Comparison of ENCODE assay signal across 8 mouse cellular contexts in the genomic region with DNA sequence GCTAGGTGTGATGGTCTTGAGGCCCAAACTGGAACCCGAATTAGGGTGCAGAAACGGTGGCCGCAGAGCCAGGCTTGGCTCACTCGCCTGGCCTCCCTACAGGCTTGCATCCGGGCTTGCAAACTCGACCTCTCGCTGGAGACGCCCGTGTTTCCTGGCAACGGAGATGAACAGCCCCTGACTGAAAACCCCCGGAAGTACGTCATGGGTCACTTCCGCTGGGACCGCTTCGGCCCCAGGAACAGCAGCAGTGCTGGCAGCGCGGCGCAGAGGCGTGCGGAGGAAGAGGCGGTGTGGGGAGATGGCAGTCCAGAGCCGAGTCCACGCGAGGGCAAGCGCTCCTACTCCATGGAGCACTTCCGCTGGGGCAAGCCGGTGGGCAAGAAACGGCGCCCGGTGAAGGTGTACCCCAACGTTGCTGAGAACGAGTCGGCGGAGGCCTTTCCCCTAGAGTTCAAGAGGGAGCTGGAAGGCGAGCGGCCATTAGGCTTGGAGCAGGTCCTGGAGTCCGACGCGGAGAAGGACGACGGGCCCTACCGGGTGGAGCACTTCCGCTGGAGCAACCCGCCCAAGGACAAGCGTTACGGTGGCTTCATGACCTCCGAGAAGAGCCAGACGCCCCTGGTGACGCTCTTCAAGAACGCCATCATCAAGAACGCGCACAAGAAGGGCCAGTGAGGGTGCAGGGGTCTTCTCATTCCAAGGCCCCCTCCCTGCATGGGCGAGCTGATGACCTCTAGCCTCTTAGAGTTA. TPM values are rescaled to one million over a fixed set of nuclear protein-coding genes. Genes with fewer than 3 reads are reported as not detected.
DNase-seq lines count a peak whose midpoint lies in the region; ATAC-seq and TF ChIP-seq lines count a peak whose summit lies in the region.

No protein-coding gene starts in this region.

- H3K4me3 ChIP-seq in erythroblast, embryonic 14.5 days (replicated peaks), result peak overlapping the region; percentile 62
- peak overlapping the region; percentile 73 for H3K4me3 ChIP-seq in forebrain, embryonic 10.5 days
- H3K4me3 ChIP-seq in heart, embryonic 14.5 days (ENCODE audit: control insufficient read depth in 1 of 2, insufficient read depth in 1 of 2, low read depth in 1 of 2, low read length in 2 of 2), result peak overlapping the region; percentile 55 to 74
- peak overlapping the region; percentile 52 for H3K4me3 ChIP-seq in kidney, postnatal 0 days (replicated peaks; ENCODE audit: low read depth, low read length)
- H3K4me3 ChIP-seq in liver, adult 2 months (ENCODE audit: insufficient read depth, low read depth, low read length), result peak overlapping the region; percentile 72

- H3K79me2 ChIP-seq in liver, adult 2 months (ENCODE audit: control insufficient read depth, insufficient read depth, low read length), result no peaks in the 10 kb centered on the region

- H3K36me3 ChIP-seq in erythroblast, embryonic 14.5 days (ENCODE audit: control insufficient read depth), result no peaks in the 10 kb centered on the region
- no peaks in the 10 kb centered on the region for H3K36me3 ChIP-seq in forebrain, embryonic 10.5 days (replicated peaks)
- peaks cover 6% of the 10 kb centered on the region; the same call in 1 of the 2 replicates for H3K36me3 ChIP-seq in heart, embryonic 14.5 days (ENCODE audit: control insufficient read depth, insufficient read depth, low read length)
- no peaks in the 10 kb centered on the region for H3K36me3 ChIP-seq in kidney, postnatal 0 days (ENCODE audit: insufficient read depth, low read length)
- H3K36me3 ChIP-seq in liver, adult 2 months (ENCODE audit: control insufficient read depth, insufficient read depth, low read length), result no peaks in the 10 kb centered on the region

- peak; percentile 93 for DNase-seq in forebrain, embryonic 10.5 days (ENCODE audit: extremely low spot score, low spot score)
- DNase-seq in kidney, postnatal 0 days (ENCODE audit: low spot score), result peak; percentile 94
- peak; percentile 53 for DNase-seq in liver, adult 2 months (ENCODE audit: extremely low read depth, low read depth, low spot score)
- peak; percentile 50 to 60 for DNase-seq in monocyte, adult 2 months (ENCODE audit: low read depth in 1 of 2, low spot score in 2 of 2)
- DNase-seq in spleen, postnatal 14 days (ENCODE audit: low spot score in 2 of 2), result peak; percentile 46 to 66

- H3K4me2 ChIP-seq in heart, embryonic 14.5 days (ENCODE audit: low read length), result peak overlapping the region; percentile 79
- H3K4me2 ChIP-seq in kidney, postnatal 0 days (ENCODE audit: low read length), result peak overlapping the region; percentile 88

- H3K27ac ChIP-seq in forebrain, embryonic 10.5 days, result peak overlapping the region; percentile 93
- peak overlapping the region; percentile 85 to 91 for H3K27ac ChIP-seq in heart, embryonic 14.5 days (replicated peaks in 1 of 2; ENCODE audit: control insufficient read depth in 1 of 2, insufficient read depth in 1 of 2, low read depth in 2 of 2, low read length in 2 of 2)
- peak overlapping the region; percentile 83 for H3K27ac ChIP-seq in kidney, postnatal 0 days
- H3K27ac ChIP-seq in liver, adult 2 months (replicated peaks; ENCODE audit: insufficient read depth, low read depth, low read length), result peak overlapping the region; percentile 45

- H3K27me3 ChIP-seq in erythroblast, embryonic 14.5 days (ENCODE audit: control insufficient read depth), result peaks cover 7% of the 10 kb centered on the region
- H3K27me3 ChIP-seq in forebrain, embryonic 10.5 days (ENCODE audit: poor library complexity, severe bottlenecking), result peaks cover 16% of the 10 kb centered on the region
- peaks cover 11% of the 10 kb centered on the region for H3K27me3 ChIP-seq in heart, embryonic 14.5 days (ENCODE audit: control insufficient read depth, insufficient read depth, low read length)
- H3K27me3 ChIP-seq in kidney, postnatal 0 days (ENCODE audit: insufficient read depth, low read length), result 0 out of 2 replicates have a peak, but pooled peaks cover under 1% of the 10 kb centered on the region
- H3K27me3 ChIP-seq in liver, adult 2 months (ENCODE audit: control insufficient read depth, insufficient read depth, low read length), result no peaks in the 10 kb centered on the region

- ATAC-seq in erythroblast, adult 5-6 weeks (replicated peaks; ENCODE audit: low FRiP score, poor library complexity, severe bottlenecking), result no peak
- peak; percentile 80 for ATAC-seq in heart, embryonic 14.5 days (ENCODE audit: insufficient number of reproducible peaks, insufficient read depth, low FRiP score, low read depth)
- peak; percentile 91 for ATAC-seq in kidney, postnatal 0 days (replicated peaks; ENCODE audit: low FRiP score, low read depth)

- no peaks in the 10 kb centered on the region for H3K9me3 ChIP-seq in erythroblast, embryonic 14.5 days (ENCODE audit: control insufficient read depth, low read length)
- no peaks in the 10 kb centered on the region for H3K9me3 ChIP-seq in forebrain, embryonic 10.5 days
- no peaks in the 10 kb centered on the region for H3K9me3 ChIP-seq in heart, embryonic 14.5 days (ENCODE audit: control insufficient read depth, low read length)
- H3K9me3 ChIP-seq in kidney, postnatal 0 days (replicated peaks; ENCODE audit: low read length), result no peaks in the 10 kb centered on the region

- H3K4me1 ChIP-seq in erythroblast, embryonic 14.5 days (ENCODE audit: control insufficient read depth), result peaks cover 9% of the 10 kb centered on the region
- peaks cover 18% of the 10 kb centered on the region for H3K4me1 ChIP-seq in forebrain, embryonic 10.5 days
- H3K4me1 ChIP-seq in heart, embryonic 14.5 days (ENCODE audit: control insufficient read depth in 2 of 2, insufficient read depth in 2 of 2, low read length in 2 of 2), result peaks cover 5% of the 10 kb centered on the region in 2 experiments; a peak in 2 of 4 replicates
- H3K4me1 ChIP-seq in kidney, postnatal 0 days (replicated peaks; ENCODE audit: insufficient read depth, low read length), result peaks cover 5% of the 10 kb centered on the region; the same call in 1 of the 2 replicates
- peaks cover 2% of the 10 kb centered on the region; the same call in 1 of the 2 replicates for H3K4me1 ChIP-seq in liver, adult 2 months (ENCODE audit: control insufficient read depth, insufficient read depth, low read length)

- no peak for TF ChIP-seq CTCF in kidney, postnatal 0 days (IDR thresholded peaks at IDR 0.05; ENCODE audit: low read depth)
- TF ChIP-seq CTCF in liver, adult 2 months (IDR thresholded peaks at IDR 0.05; ENCODE audit: low read depth, low read length), result no peak

- peak overlapping the region; percentile 78 for H3K9ac ChIP-seq in heart, embryonic 14.5 days (ENCODE audit: low read length)
- peak overlapping the region; percentile 64 for H3K9ac ChIP-seq in kidney, postnatal 0 days (ENCODE audit: low read depth, low read length)
- H3K9ac ChIP-seq in liver, adult 2 months (ENCODE audit: low read depth, low read length), result peak overlapping the region; percentile 72

- TF ChIP-seq POLR2A in liver, adult 2 months (IDR thresholded peaks at IDR 0.05; ENCODE audit: extremely low read depth, insufficient read depth, low read length), result peak; percentile 72; the same call in 1 of the 2 replicates

- 3% methylated on average over 53 of the region's 53 CpGs for WGBS in forebrain, embryonic 10.5 days
- WGBS in heart, embryonic 14.5 days, result 2% methylated on average over 52 of the region's 53 CpGs
- 2% methylated on average over 53 of the region's 53 CpGs for WGBS in kidney, postnatal 0 days
- 6% methylated on average over 53 of the region's 53 CpGs for WGBS in liver, adult 2 months

RNA-seq across cellular contexts. Expression of gene Pomc, which starts 5.2 kb away (rescaled TPM):
- not detected in 2 replicates for polyA plus RNA-seq in erythroblast, embryonic 14.5 days (2012)
- not detected in 2 replicates for total RNA-seq in erythroblast, adult 5-6 weeks (2015; ENCODE audit: low replicate concordance)
- total RNA-seq in erythroblast, adult 5-6 weeks (2017; ENCODE audit: low replicate concordance), result not detected in 2 replicates
- 6.1 and 9.1 TPM in 2 replicates for polyA plus RNA-seq in forebrain, embryonic 10.5 days (2016; fragmentation: Nextera tagmentation; extraction: Ambion mirVana)
- 1.5 and 2.5 TPM in 2 replicates for polyA plus RNA-seq in heart, embryonic 14.5 days (2014; fragmentation: Nextera tagmentation; extraction: Ambion mirVana)
- polyA plus RNA-seq in kidney, postnatal 0 days (2015; fragmentation: Nextera tagmentation; extraction: Ambion mirVana), result 2.1 and 2.7 TPM in 2 replicates
- 0.18 TPM in 1 of 2 replicates, not detected in the other for total RNA-seq in liver, adult 2 months (2014; rRNA removed)
- not detected in 2 replicates for polyA plus RNA-seq in liver, adult 2 months (2012; rRNA removed)
